Mouse (Mus musculus) c-Kit-positive CD71-positive TER-119-negative erythroid progenitor cells, embryonic 14.5 days (primary cell): ENCODE measurements at regions not wholly inside any gene's neighbourhood (a gene's known extent, or its start where the extent isn't known, plus 50 kb on each side); places are given as distances from the start of the nearest gene placed in this dataset.

Experiments used
- DNase-seq: peaks from one replicate; pipeline ENCODE4 v3.0.0-alpha.2; 2013; ENCODE audit warnings: low read depth

DNA sequence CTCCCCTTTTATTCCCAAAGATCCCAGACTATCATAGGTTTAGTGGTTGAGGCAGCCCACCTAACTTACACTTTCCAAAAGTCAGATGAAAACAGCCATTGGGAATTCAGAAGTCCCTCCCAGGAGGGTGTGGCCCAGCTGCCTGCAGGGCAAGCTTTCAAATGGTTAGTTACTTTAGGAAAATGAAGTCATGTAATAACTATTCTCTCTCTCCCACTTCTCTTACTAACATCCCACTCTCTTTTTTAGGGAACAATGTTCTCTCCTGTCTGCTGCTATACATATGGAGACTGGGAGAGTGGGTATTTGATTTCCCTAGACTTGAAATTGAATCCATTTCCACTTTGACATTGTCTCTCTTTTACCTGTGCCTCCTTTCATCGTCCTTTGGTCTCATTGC is 55.0 kb downstream of the Zfp648 start:
- no peak for DNase-seq

DNA sequence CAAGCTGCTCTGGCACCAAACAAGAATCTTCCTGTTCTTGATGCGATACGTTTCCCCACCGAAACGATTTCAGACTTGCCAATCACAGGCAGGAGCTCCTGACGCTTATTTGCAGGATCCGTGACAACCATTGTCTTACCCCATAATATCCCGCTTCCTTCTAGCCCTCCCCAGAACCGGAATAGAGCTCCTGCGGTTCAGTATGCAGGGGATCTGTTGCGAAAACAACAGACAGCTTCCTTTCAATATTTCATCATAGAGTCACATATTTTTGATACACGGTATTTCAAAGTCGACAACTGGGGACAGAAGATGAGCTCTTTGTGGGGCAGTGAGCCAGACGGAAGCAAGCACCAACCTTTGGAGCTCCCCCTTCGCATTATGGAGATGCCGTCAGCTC is 55.8 kb downstream of the Zfp648 start:
- DNase-seq: no peak

DNA sequence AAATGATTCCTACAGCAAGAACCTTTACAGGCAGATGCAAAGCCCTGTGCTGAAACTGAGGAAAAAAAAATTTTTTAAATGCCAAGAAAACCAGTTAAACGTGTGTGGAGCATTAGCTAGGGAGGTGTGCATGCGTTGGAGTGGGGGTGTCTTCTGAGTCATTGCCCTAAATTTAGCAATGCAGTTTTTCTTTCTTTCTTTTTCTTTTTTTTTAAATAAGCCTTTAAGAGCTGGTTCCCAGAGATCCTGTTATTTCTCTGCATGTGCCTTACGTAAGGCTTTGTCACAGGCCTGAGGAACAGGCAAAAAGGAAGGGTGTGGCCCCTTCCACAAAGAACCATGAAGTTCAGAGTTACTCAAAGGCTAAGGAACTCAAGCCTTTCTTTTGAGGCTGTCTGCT is 57.5 kb downstream of the Zfp648 start:
- no peak for DNase-seq

DNA sequence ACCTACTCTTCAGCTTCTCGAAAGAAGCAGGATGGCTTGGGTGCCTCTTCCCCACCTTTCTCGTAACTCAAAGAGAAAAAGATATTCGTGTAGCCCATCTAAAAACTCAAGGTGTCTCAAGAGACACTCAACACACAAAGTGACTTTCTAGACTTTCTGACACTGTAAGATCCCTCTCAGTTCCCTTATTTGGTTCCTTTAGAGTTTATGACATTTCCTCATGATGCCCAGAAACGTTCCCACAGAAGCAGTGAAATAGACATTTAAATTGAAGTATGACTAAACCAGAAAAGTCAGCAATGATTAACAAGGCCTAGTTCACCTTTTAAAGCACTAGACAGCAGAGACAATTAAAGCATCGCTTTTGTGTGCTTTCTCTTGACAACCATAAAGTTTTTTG is 59.4 kb downstream of the Zfp648 start:
- DNase-seq: no peak

DNA sequence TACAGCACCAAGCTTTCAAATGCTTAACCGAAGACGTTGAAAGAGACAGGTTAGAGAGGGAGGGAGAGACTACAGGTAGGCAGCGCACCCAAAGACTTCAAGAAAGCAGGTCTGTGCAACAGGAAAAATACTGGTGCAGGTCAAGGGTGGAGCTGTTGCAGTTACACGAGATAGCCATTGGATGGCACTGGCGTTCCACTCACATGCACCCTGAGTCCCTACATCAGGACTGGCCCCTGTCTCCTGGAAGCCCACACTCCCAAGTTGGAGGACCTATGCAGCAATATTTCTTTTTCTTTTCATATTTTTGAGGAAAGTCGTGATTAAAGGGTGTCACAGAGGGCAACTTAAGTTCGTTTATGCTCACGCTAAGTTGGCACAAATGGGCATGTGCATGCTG is 80.5 kb downstream of the Zfp648 start:
- DNase-seq: peak; percentile 3

DNA sequence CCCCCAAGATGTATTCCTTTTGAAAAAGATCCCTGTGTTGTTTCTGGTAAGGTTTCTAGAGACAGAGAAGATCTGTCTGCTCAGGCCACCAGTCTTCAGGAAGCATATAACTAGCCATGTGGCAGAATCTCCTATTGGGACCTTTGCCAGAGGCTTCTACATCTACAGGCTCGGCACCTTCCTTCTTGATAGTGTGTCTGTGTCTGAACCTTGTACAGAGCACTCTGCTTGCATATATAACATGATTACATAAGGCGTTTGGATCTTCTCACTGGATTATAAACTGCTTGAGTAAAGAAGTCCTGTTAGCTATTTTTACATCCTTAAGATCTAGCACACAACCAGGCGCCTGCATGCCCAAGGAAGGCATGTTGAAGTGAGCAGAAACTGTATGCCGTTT is 85.1 kb downstream of the Zfp648 start:
- DNase-seq: no peak

DNA sequence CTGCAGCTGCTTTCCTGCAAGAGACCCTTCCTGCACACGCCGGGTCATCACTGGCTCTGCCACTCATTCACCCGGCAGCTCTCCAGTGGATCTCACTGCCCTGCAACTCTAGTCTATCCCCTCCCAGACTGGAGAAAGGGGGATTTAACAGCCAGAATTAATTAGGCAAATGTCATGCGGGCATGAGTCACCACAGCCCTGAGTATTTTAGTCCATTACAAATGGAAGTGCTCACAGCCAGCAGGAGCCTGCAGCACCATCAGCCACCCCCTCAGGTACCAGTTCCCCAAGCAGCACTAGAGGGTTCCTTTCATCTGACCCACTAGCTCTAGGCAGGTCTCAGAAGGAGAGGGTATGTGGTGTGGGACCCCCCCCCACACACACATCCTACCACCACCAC is 91.7 kb downstream of the Zfp648 start:
- no peak for DNase-seq

DNA sequence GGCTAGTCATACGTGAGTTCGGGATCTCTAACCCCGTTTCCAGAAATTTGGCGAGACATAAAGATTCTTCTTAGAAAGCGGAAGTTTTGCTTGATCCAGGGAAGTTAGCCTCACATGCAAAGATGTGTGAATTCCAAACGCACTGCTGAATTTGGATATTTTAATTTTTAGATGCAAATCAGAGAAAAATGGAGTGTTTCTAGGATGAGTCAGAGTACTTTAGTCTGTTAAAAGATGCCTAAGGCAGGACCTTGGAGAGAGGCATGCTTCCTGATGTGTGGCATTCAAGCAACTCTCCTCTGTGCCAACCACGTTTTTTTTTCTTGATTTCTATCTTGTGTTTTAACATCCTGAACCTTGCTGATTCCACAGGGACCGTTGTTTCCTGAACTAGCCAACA is 95.1 kb downstream of the Zfp648 start:
- no peak for DNase-seq

DNA sequence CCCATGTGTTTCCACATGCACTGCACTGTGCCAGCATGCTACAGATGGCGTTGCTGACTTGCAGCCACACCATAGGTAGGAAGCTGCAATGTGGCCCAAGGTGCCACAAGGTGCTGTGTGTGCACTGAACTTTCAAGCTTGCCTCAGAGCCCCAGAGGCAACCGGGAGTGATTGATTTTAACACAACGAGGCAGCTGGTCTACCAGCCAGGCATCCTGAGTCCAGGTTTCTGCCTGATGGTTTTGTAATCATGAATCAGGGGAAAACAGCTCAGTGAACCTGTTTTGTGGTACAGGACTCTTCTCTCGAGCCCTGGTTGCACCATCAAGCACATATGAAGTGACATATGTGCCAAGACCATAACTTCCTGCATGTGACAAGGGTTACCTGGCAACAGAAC is 98.9 kb downstream of the Zfp648 start:
- DNase-seq: no peak

DNA sequence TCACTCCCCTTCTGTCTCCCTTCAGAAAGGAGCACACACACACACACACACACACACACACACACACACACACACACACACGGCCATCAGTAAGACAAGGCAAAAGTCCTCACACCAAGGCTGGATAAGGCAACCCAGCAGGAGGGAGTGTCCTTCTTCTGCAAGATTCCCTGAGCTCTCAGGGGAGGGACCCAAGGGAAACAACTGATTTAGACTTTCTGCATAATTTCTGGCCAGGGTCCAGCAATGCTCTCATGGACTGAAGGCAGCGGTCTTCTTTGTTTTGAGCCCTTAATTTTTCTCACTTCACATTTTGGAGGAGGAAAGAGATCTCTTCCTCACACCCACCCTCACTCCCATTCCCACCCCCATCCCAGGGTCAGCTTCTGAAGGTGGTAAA is 108.7 kb downstream of the Zfp648 start:
- no peak for DNase-seq
